Mouse (Mus musculus): Measurements from ENCODE around the gene Mfrp. TPM values are rescaled to one million over a fixed set of nuclear protein-coding genes. Genes with fewer than 3 reads are reported as not detected.

The Mfrp gene
- polyA plus RNA-seq, 1 experiment from 2014 or later: 0.22 TPM

GRCm38 (mm10) chr9:44127351-44127801, 25.8 kb downstream of the Mfrp start:
- no peak overlapping the region for H3K9ac ChIP-seq
- H3K4me3 ChIP-seq: no peak overlapping the region
- H3K9me3 ChIP-seq: no peaks in the 10 kb centered on the region
- peaks cover 36% of the 10 kb centered on the region for H3K27me3 ChIP-seq
- H3K4me1 ChIP-seq (replicated peaks): peaks cover 29% of the 10 kb centered on the region
- no peak for ATAC-seq (ENCODE audit: low FRiP score)
- no peak overlapping the region for H3K27ac ChIP-seq
- 59% methylated on average over 3 of the region's 3 CpGs for WGBS
- no peak overlapping the region for H3K4me2 ChIP-seq
- H3K36me3 ChIP-seq: no peaks in the 10 kb centered on the region

GRCm38 (mm10) chr9:44129633-44130032, 28.1 kb downstream of the Mfrp start:
- Histone ChIP-seq H3K4me1 (replicated peaks) (peaks cover 46% of the 10 kb centered on the region), H3K27ac (peak overlapping the region; percentile 67), H3K4me3 (peak overlapping the region; percentile 37), H3K27me3 (peaks cover 59% of the 10 kb centered on the region), H3K9ac (peak overlapping the region; percentile 68), H3K9me3 (no peaks in the 10 kb centered on the region), H3K4me2 (peak overlapping the region; percentile 62), H3K36me3 (no peaks in the 10 kb centered on the region)
- 6% methylated on average over 9 of the region's 9 CpGs for WGBS
- no peak for ATAC-seq (ENCODE audit: low FRiP score)

- H3K27me3 ChIP-seq: peaks cover 63% of the 10 kb centered on the region
- ATAC-seq (ENCODE audit: low FRiP score): peak; percentile 29; the same call in 1 of the 2 replicates
- H3K4me1 ChIP-seq (replicated peaks): peaks cover 49% of the 10 kb centered on the region
- WGBS: 1% methylated on average over 27 of the region's 27 CpGs
- peak overlapping the region; percentile 62 for H3K4me2 ChIP-seq
- no peaks in the 10 kb centered on the region for H3K36me3 ChIP-seq
- no peaks in the 10 kb centered on the region for H3K9me3 ChIP-seq
- peak overlapping the region; percentile 68 for H3K9ac ChIP-seq
- peak overlapping the region; percentile 37 for H3K4me3 ChIP-seq
- H3K27ac ChIP-seq: peak overlapping the region; percentile 67
These were observed 28.5 kb downstream of the Mfrp start for GRCm38 (mm10) chr9:44130034-44130433.

- H3K36me3 ChIP-seq: no peaks in the 10 kb centered on the region
- no peaks in the 10 kb centered on the region for H3K9me3 ChIP-seq
- 16% methylated on average over 19 of the region's 19 CpGs for WGBS
- H3K9ac ChIP-seq: peak overlapping the region; percentile 68
- H3K4me3 ChIP-seq: no peak overlapping the region
- peaks cover 49% of the 10 kb centered on the region for H3K4me1 ChIP-seq (replicated peaks)
- ATAC-seq (ENCODE audit: low FRiP score): peak; percentile 26; the same call in 1 of the 2 replicates
- H3K4me2 ChIP-seq: peak overlapping the region; percentile 62
- H3K27me3 ChIP-seq: peaks cover 70% of the 10 kb centered on the region
- H3K27ac ChIP-seq: peak overlapping the region; percentile 66
These were observed 29.2 kb downstream of the Mfrp start for GRCm38 (mm10) chr9:44130581-44131275.

GRCm38 (mm10) chr9:44131276-44131590, 29.7 kb downstream of the Mfrp start:
- Histone ChIP-seq H3K27ac (peak overlapping the region; percentile 66), H3K36me3 (no peaks in the 10 kb centered on the region), H3K27me3 (peaks cover 75% of the 10 kb centered on the region), H3K4me2 (no peak overlapping the region; the same call in 1 of the 2 replicates), H3K4me3 (no peak overlapping the region), H3K9ac (peak overlapping the region; percentile 20; the same call in 1 of the 2 replicates), H3K9me3 (no peaks in the 10 kb centered on the region), H3K4me1 (replicated peaks) (peaks cover 54% of the 10 kb centered on the region)
- ATAC-seq (ENCODE audit: low FRiP score): no peak
- WGBS: 39% methylated on average over 7 of the region's 7 CpGs

GRCm38 (mm10) chr9:44132200-44132599, 30.7 kb downstream of the Mfrp start:
- Histone ChIP-seq H3K27me3 (peaks cover 84% of the 10 kb centered on the region), H3K9me3 (no peaks in the 10 kb centered on the region), H3K4me3 (no peak overlapping the region), H3K9ac (no peak overlapping the region), H3K36me3 (no peaks in the 10 kb centered on the region), H3K4me2 (no peak overlapping the region), H3K4me1 (replicated peaks) (peaks cover 56% of the 10 kb centered on the region), H3K27ac (no peak overlapping the region)
- no peak for ATAC-seq (ENCODE audit: low FRiP score)
- WGBS: 62% methylated on average over 5 of the region's 5 CpGs

- no peak for ATAC-seq (ENCODE audit: low FRiP score)
- Histone ChIP-seq H3K36me3 (no peaks in the 10 kb centered on the region), H3K4me3 (peak overlapping the region; percentile 48; the same call in 1 of the 2 replicates), H3K4me2 (peak overlapping the region; percentile 69), H3K4me1 (replicated peaks) (peaks cover 56% of the 10 kb centered on the region), H3K27ac (peak overlapping the region; percentile 18; the same call in 1 of the 2 replicates), H3K9me3 (no peaks in the 10 kb centered on the region), H3K27me3 (peaks cover 84% of the 10 kb centered on the region), H3K9ac (no peak overlapping the region)
- 8% methylated on average over 2 of the region's 2 CpGs for WGBS
These were observed 31.8 kb downstream of the Mfrp start for GRCm38 (mm10) chr9:44133287-44133686.

GRCm38 (mm10) chr9:44134101-44134850, 32.7 kb downstream of the Mfrp start, which contains the start of gene Mcam:
Mcam (plus strand) TSS chr9:44134469.
- 0 out of 2 replicates have a peak, but pooled peaks have one; percentile 34 for ATAC-seq (ENCODE audit: low FRiP score)
- 0 out of 2 replicates have a peak, but pooled peaks cover under 1% of the 10 kb centered on the region for H3K36me3 ChIP-seq
- H3K4me3 ChIP-seq: peak within 1 kb of the TSS; percentile 48
- under 1% methylated on average over 31 of the region's 55 CpGs for WGBS
- H3K27ac ChIP-seq: peak within 1 kb of the TSS; percentile 55
- peak within 1 kb of the TSS; percentile 69 for H3K4me2 ChIP-seq
- peaks cover 75% of the 10 kb centered on the region for H3K27me3 ChIP-seq
- no peaks in the 10 kb centered on the region for H3K9me3 ChIP-seq
- H3K4me1 ChIP-seq (replicated peaks): peaks cover 59% of the 10 kb centered on the region
- peak within 1 kb of the TSS; percentile 74 for H3K9ac ChIP-seq

- peaks cover 52% of the 10 kb centered on the region for H3K4me1 ChIP-seq (replicated peaks)
- peak overlapping the region; percentile 32; the same call in 1 of the 2 replicates for H3K27ac ChIP-seq
- H3K4me3 ChIP-seq: peak overlapping the region; percentile 48
- H3K4me2 ChIP-seq: peak overlapping the region; percentile 69
- ATAC-seq (ENCODE audit: low FRiP score): no peak
- H3K9me3 ChIP-seq: no peaks in the 10 kb centered on the region
- H3K27me3 ChIP-seq: peaks cover 70% of the 10 kb centered on the region
- peak overlapping the region; percentile 74 for H3K9ac ChIP-seq
- H3K36me3 ChIP-seq: peaks cover 8% of the 10 kb centered on the region; the same call in 1 of the 2 replicates
- WGBS: 3% methylated on average over 49 of the region's 49 CpGs
These were observed 33.6 kb downstream of the Mfrp start for GRCm38 (mm10) chr9:44134851-44135730.

GRCm38 (mm10) chr9:44135731-44136411, 34.3 kb downstream of the Mfrp start:
- 0 out of 2 replicates have a peak, but pooled peaks have one; percentile 21 for ATAC-seq (ENCODE audit: low FRiP score)
- WGBS: 63% methylated on average over 7 of the region's 7 CpGs
- Histone ChIP-seq H3K4me2 (peak overlapping the region; percentile 69), H3K27me3 (peaks cover 63% of the 10 kb centered on the region), H3K9me3 (no peaks in the 10 kb centered on the region), H3K27ac (0 out of 2 replicates have a peak overlapping the region, but pooled peaks have one; percentile 2), H3K36me3 (peaks cover 14% of the 10 kb centered on the region; the same call in 1 of the 2 replicates), H3K4me3 (peak overlapping the region; percentile 48), H3K9ac (peak overlapping the region; percentile 74; the same call in 1 of the 2 replicates), H3K4me1 (replicated peaks) (peaks cover 44% of the 10 kb centered on the region)

GRCm38 (mm10) chr9:44137846-44138245, 36.3 kb downstream of the Mfrp start:
- no peak for ATAC-seq (ENCODE audit: low FRiP score)
- peaks cover 38% of the 10 kb centered on the region for H3K4me1 ChIP-seq (replicated peaks)
- peaks cover 43% of the 10 kb centered on the region for H3K27me3 ChIP-seq
- H3K4me2 ChIP-seq: no peak overlapping the region
- 81% methylated on average over 4 of the region's 4 CpGs for WGBS
- no peaks in the 10 kb centered on the region for H3K9me3 ChIP-seq
- H3K36me3 ChIP-seq: peaks cover 24% of the 10 kb centered on the region
- H3K4me3 ChIP-seq: no peak overlapping the region
- H3K9ac ChIP-seq: no peak overlapping the region
- no peak overlapping the region for H3K27ac ChIP-seq

Data from hindbrain, embryonic 13.5 days (tissue).